ENCODE assay signal across 8 mouse cellular contexts in genomic region chr9:120410421-120410820, GRCm38 (mm10).
DNase-seq lines count a peak whose midpoint lies in the region; ATAC-seq and TF ChIP-seq lines count a peak whose summit lies in the region.

No protein-coding gene starts in this region.

- no peak overlapping the region for H3K27ac ChIP-seq in heart, embryonic 10.5 days
- H3K27ac ChIP-seq in layer of hippocampus, adult 2 months: peak overlapping the region; percentile 70
- H3K27ac ChIP-seq in neural tube, embryonic 11.5 days (ENCODE audit: low read depth, low read length): no peak overlapping the region

- no peak for ATAC-seq in neural tube, embryonic 11.5 days (ENCODE audit: insufficient read depth, low FRiP score, low TSS enrichment)

- H3K4me1 ChIP-seq in heart, embryonic 10.5 days: peaks cover 11% of the 10 kb centered on the region; the same call in 1 of the 2 replicates
- H3K4me1 ChIP-seq in neural tube, embryonic 11.5 days (ENCODE audit: control insufficient read depth, insufficient read depth, low read length): no peaks in the 10 kb centered on the region

- no peak overlapping the region for H3K9ac ChIP-seq in neural tube, embryonic 11.5 days (ENCODE audit: low read length)

- H3K4me3 ChIP-seq in heart, embryonic 10.5 days: no peak overlapping the region
- H3K4me3 ChIP-seq in layer of hippocampus, adult 2 months: peak overlapping the region; percentile 37
- no peak overlapping the region for H3K4me3 ChIP-seq in neural tube, embryonic 11.5 days (ENCODE audit: low read depth, low read length)

- WGBS in heart, embryonic 10.5 days: 25% methylated on average over 5 of the region's 5 CpGs
- WGBS in neural tube, embryonic 11.5 days: 35% methylated on average over 5 of the region's 5 CpGs

- DNase-seq in heart, postnatal 4 days: peak; percentile 54
- no peak for DNase-seq in heart, embryonic 10.5 days (ENCODE audit: low spot score)
- peak; percentile 59 to 61 for DNase-seq in B cell, adult 2 months
- DNase-seq in NIH3T3 (ENCODE audit: low read depth): peak; percentile 72
- DNase-seq in cerebellum, postnatal 36 days: peak; percentile 43 to 50
- peak in 1 of 2 experiments; percentile 55 for DNase-seq in layer of hippocampus, adult 2 months (ENCODE audit: low spot score in 2 of 2)
- DNase-seq in neural tube, embryonic 11.5 days (ENCODE audit: low spot score): peak; percentile 39
- DNase-seq in yolk sac, embryonic 10.5 days (ENCODE audit: low spot score): no peak

- peak; percentile 80 for TF ChIP-seq CTCF in layer of hippocampus, adult 2 months (conservative IDR thresholded peaks at IDR 0.05)

- H3K4me2 ChIP-seq in neural tube, embryonic 11.5 days (ENCODE audit: low read depth): no peak overlapping the region

- H3K9me3 ChIP-seq in heart, embryonic 10.5 days: no peaks in the 10 kb centered on the region
- no peaks in the 10 kb centered on the region for H3K9me3 ChIP-seq in neural tube, embryonic 11.5 days (ENCODE audit: control insufficient read depth, low read length)

- H3K27me3 ChIP-seq in heart, embryonic 10.5 days (ENCODE audit: insufficient read depth, poor library complexity, severe bottlenecking): 0 out of 2 replicates have a peak, but pooled peaks cover 6% of the 10 kb centered on the region
- H3K27me3 ChIP-seq in neural tube, embryonic 11.5 days (ENCODE audit: control insufficient read depth, insufficient read depth, low read length): no peaks in the 10 kb centered on the region

- H3K36me3 ChIP-seq in heart, embryonic 10.5 days: no peaks in the 10 kb centered on the region
- no peaks in the 10 kb centered on the region for H3K36me3 ChIP-seq in neural tube, embryonic 11.5 days (ENCODE audit: control insufficient read depth, insufficient read depth, low read length)

Comparison
In these comparisons a context has a peak if more than half of its experiments do, and no peak if none do; other contexts are left out.
1. DNase-seq: peak in heart, postnatal 4 days (single experiment), B cell, adult 2 months (2 of 2), NIH3T3 (single experiment), cerebellum, postnatal 36 days (2 of 2) and neural tube, embryonic 11.5 days (single experiment); none in heart, embryonic 10.5 days (single experiment) and yolk sac, embryonic 10.5 days (single experiment).